Mouse (Mus musculus) liver, postnatal 0 days (tissue): ENCODE results near the gene Sele. TPM values are rescaled to one million over a fixed set of nuclear protein-coding genes. Genes with fewer than 3 reads are reported as not detected.
A peak's percentile ranks its signal among the peaks of the same experiment; 100 is the strongest.

Experiments
- ATAC-seq: fragments of 200-750 bp; cut with Nextera tagmentation; 2 replicates; pipeline ENCODE4 v1.8.0; 2017; ENCODE audit warnings: mild to moderate bottlenecking, moderate library complexity
- DNase-seq: peaks from one replicate; pipeline ENCODE4 v3.0.0-alpha.2; 2016
- H3K27ac ChIP-seq: fragments of 300-500 bp; sonication (generic); 2 replicates; pipeline ENCODE4 v1.5.1; 2014; ENCODE audit warnings: antibody characterized with exemption, moderate library complexity, mild to moderate bottlenecking, low read depth
- H3K27me3 ChIP-seq: fragments of 300-500 bp; sonication (generic); 2 replicates; pipeline ENCODE4 v1.6.1; 2014; ENCODE audit warnings: low read length, control low read depth, mixed read lengths; ENCODE audit not compliant: insufficient read depth
- H3K36me3 ChIP-seq: fragments of 300-500 bp; sonication (generic); replicated peaks from 2 replicates; pipeline ENCODE4 v1.6.1; 2014; ENCODE audit warnings: mild to moderate bottlenecking, control low read depth, low read length, moderate library complexity, mixed read lengths; ENCODE audit not compliant: insufficient read depth
- H3K4me1 ChIP-seq: fragments of 300-500 bp; sonication (generic); 2 replicates; pipeline ENCODE4 v1.6.1; 2014; ENCODE audit warnings: antibody characterized with exemption, mild to moderate bottlenecking, control low read depth; ENCODE audit not compliant: insufficient read depth
- H3K4me2 ChIP-seq: fragments of 300-500 bp; sonication (generic); 2 replicates; pipeline ENCODE4 v1.6.1; 2014; ENCODE audit warnings: low read depth, mild to moderate bottlenecking, low read length, moderate library complexity, mixed read lengths
- H3K4me3 ChIP-seq: fragments of 300-500 bp; sonication (generic); 2 replicates; pipeline ENCODE4 v1.5.1; 2014; ENCODE audit warnings: low read depth, low read length
- H3K9ac ChIP-seq: fragments of 300-500 bp; sonication (generic); replicated peaks from 2 replicates; pipeline ENCODE4 v1.6.1; 2014; ENCODE audit warnings: mild to moderate bottlenecking, moderate library complexity
- H3K9me3 ChIP-seq: fragments of 300-500 bp; sonication (generic); 2 replicates; pipeline ENCODE4 v1.6.1; 2016; ENCODE audit warnings: mild to moderate bottlenecking, control low read depth, low read length, mixed read lengths
- CTCF ChIP-seq: sonication (generic); IDR thresholded peaks from 2 replicates; pipeline ENCODE4 v1.5.1; 2016; ENCODE audit warnings: antibody characterized with exemption, low read depth
- EP300 ChIP-seq: IDR thresholded peaks from 2 replicates; pipeline ENCODE4 v1.6.1; 2016; ENCODE audit warnings: antibody characterized with exemption, low read depth, mild to moderate bottlenecking
- WGBS: fragments of 180-500 bp; shearing (Covaris S2); extraction: QIAGEN DNeasy Blood & Tissue Kit; methylation state at CpG from one replicate; pipeline ENCODE4 v1.1.7; 2014; ENCODE audit not compliant: insufficient replicate concordance; 5-methylcytosine and 5-hydroxymethylcytosine counted together
- polyA plus RNA-seq: library from polyadenylated mRNA; unstranded; fragments of >200 nt; fragmentation: Nextera tagmentation; extraction: Ambion mirVana; gene quantifications from 2 replicates; pipeline ENCODE4 v1.2.1, GENCODE M21; 2015

Gene Sele
- polyA plus RNA-seq, 1 experiment from 2014 or later, result 0.11 TPM

DNA sequence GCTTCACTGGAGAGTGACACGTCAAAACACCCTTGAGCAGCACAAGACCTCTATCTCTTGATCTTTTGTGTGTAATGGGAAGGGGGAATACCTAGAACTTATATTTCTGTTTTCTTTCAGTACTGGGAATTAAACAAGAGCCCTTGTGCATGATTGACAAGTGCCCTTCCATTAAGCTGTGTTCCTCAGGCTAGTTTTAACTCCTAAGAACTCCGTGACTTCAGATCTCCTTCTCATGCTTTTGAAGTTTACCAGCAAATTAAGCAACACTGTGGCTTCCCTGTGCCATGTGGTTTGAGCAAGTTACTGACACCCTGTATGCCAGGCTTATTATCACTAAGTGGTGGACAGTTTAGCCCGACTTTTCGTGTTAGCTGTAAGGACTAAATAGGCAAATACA, 35.0 kb downstream of the Sele start:
- H3K4me2 ChIP-seq, result no peak overlapping the region
- H3K36me3 ChIP-seq, result no peaks in the 10 kb centered on the region
- H3K4me3 ChIP-seq, result no peak overlapping the region
- no peak overlapping the region for H3K27ac ChIP-seq
- no peak overlapping the region for H3K9ac ChIP-seq
- DNase-seq, result no peak
- H3K27me3 ChIP-seq, result no peaks in the 10 kb centered on the region
- 62% methylated on average over 4 of the region's 4 CpGs for WGBS
- no peaks in the 10 kb centered on the region; the same call in 1 of the 2 replicates for H3K4me1 ChIP-seq
- no peaks in the 10 kb centered on the region for H3K9me3 ChIP-seq
- no peak for ATAC-seq
- TF ChIP-seq CTCF (no peak), EP300 (no peak)

DNA sequence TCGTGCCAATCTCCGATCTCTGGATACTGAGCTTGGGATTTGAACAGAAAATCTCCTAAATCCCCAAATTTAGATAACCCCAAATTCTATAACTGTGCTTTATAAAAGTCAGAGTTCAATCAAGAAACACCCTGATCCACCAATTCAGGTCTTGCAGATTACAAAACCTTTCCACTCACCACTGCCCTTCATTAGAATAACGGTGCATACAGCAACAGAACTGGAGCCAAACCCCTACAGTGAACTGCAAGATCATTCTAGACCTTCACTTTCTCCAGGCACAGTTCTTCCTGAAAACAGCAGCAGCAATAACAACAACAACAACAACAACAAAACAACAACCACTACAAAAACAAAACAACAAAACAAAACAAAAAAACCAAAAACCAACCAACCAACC, 38.8 kb downstream of the Sele start:
- Histone ChIP-seq H3K4me1 (peaks cover 4% of the 10 kb centered on the region; the same call in 1 of the 2 replicates), H3K9me3 (no peaks in the 10 kb centered on the region), H3K36me3 (no peaks in the 10 kb centered on the region), H3K9ac (no peak overlapping the region), H3K27ac (0 out of 2 replicates have a peak overlapping the region, but pooled peaks have one; percentile 1), H3K27me3 (no peaks in the 10 kb centered on the region), H3K4me2 (no peak overlapping the region), H3K4me3 (no peak overlapping the region)
- WGBS, result 67% methylated on average over 3 of the region's 3 CpGs
- no peak for TF ChIP-seq CTCF
- TF ChIP-seq EP300, result no peak
- no peak for ATAC-seq
- no peak for DNase-seq

DNA sequence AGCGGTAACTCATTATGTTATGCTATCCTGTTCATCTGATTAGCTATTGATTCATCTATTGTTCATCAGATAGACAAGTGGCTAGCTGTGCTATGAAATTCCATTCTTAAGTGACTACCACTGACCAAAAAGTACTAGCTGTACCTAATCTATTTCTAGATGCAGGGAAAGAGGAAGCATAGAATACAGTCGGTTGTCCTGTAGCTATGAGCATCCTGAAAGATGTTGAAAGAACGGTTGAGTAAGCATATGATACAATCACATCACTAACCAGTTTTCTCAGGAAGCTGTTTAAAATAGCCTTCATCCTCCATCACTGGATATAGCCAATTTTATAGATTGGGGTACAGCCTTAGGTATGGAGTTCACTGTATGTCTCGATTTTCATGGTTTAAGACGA, 39.8 kb downstream of the Sele start:
- TF ChIP-seq EP300, result no peak
- no peak for TF ChIP-seq CTCF

DNA sequence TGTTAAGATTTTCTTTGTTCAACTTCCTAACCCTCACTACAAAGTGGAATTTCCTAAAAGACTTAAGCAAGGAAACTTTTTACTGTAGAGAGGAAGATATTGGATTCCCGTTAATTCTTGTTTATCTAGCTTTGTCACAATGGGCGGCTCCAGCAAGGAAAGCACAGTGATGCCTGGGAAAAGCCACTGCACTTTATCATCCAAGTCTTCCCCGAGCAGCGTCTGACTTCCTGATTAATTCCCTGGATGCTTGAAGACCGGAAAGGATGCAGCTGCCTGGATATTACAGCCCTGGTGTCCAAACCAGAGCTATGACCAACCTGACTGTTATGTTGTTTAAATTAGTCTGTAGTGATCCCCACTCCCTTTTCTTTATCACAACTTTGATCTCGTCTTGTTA, 48.7 kb downstream of the Sele start:
- no peak for ATAC-seq
- Histone ChIP-seq H3K9ac (no peak overlapping the region), H3K9me3 (no peaks in the 10 kb centered on the region), H3K27me3 (no peaks in the 10 kb centered on the region), H3K36me3 (no peaks in the 10 kb centered on the region), H3K4me2 (no peak overlapping the region), H3K4me3 (no peak overlapping the region), H3K4me1 (no peaks in the 10 kb centered on the region), H3K27ac (no peak overlapping the region)
- 58% methylated on average over 6 of the region's 6 CpGs for WGBS
- no peak for DNase-seq
- no peak for TF ChIP-seq EP300
- TF ChIP-seq CTCF, result no peak

More for the DNA sequence above, 39.8 kb downstream of the Sele start:
- H3K9me3 ChIP-seq, result no peaks in the 10 kb centered on the region
- WGBS, result 56% methylated on average over 5 of the region's 5 CpGs
- no peak overlapping the region for H3K4me3 ChIP-seq
- H3K36me3 ChIP-seq, result no peaks in the 10 kb centered on the region
- peak overlapping the region; percentile 74; the same call in 1 of the 2 replicates for H3K27ac ChIP-seq
- ATAC-seq (no peak), DNase-seq (no peak)
- no peaks in the 10 kb centered on the region for H3K27me3 ChIP-seq
- no peak overlapping the region for H3K4me2 ChIP-seq
- peaks cover 4% of the 10 kb centered on the region; the same call in 1 of the 2 replicates for H3K4me1 ChIP-seq
- no peak overlapping the region for H3K9ac ChIP-seq

DNA sequence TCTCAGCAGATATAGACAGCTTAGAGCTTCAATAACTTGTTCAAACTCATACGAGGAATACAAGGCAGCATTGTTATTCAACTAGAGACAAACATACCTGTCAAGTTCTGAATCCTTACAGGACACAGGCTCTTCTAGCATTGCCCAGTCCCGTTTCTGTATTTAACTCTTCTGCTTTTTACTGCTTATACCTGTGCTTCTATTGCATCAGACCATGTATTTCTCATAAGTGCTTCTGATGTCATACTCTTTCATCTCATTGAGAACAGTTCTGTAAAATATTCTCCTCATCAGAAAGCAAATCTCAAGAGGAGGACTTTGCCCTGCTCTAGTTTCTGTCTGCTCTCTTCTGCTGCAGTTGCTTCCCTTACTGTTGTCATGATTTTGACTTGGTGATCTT, 49.9 kb downstream of the Sele start:
- H3K27me3 ChIP-seq, result no peaks in the 10 kb centered on the region
- ATAC-seq (no peak), DNase-seq (no peak)
- H3K4me2 ChIP-seq, result no peak overlapping the region
- no peak overlapping the region for H3K9ac ChIP-seq
- no peak overlapping the region for H3K4me3 ChIP-seq
- H3K27ac ChIP-seq, result no peak overlapping the region
- H3K9me3 ChIP-seq, result no peaks in the 10 kb centered on the region
- TF ChIP-seq CTCF, result no peak
- TF ChIP-seq EP300, result no peak
- no peaks in the 10 kb centered on the region for H3K36me3 ChIP-seq
- H3K4me1 ChIP-seq, result no peaks in the 10 kb centered on the region
- WGBS, result 66% methylated on average over 2 of the region's 2 CpGs

DNA sequence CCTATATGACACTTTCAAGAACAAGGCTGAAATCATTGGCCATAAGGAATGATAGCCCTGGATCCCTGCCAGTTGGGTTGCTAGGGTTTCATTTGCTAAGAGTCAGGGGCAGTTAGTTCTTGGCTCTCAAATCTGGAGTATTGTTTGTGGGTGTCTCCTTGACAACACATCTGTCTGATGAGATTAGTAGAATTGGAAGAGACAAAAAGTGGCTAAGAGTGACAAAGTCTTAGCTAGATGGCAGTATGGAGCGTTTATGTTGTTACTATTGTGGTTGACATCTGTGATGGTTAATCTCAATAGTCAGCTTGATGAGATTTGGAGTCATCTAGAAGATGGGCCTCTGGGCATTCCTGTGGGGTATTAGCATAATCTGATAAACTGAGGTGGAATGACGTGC, 50.3 kb downstream of the Sele start:
- Histone ChIP-seq H3K4me1 (no peaks in the 10 kb centered on the region), H3K27me3 (no peaks in the 10 kb centered on the region)

More for the DNA sequence above, 50.3 kb downstream of the Sele start:
- DNase-seq, result no peak
- no peak overlapping the region for H3K4me2 ChIP-seq
- WGBS, result 61% methylated on average over 2 of the region's 2 CpGs
- H3K27ac ChIP-seq, result no peak overlapping the region
- TF ChIP-seq CTCF (no peak), EP300 (no peak)
- no peak overlapping the region for H3K9ac ChIP-seq
- no peak overlapping the region for H3K4me3 ChIP-seq
- H3K36me3 ChIP-seq, result no peaks in the 10 kb centered on the region
- no peaks in the 10 kb centered on the region for H3K9me3 ChIP-seq
- ATAC-seq, result no peak

Other genes with a start within 250 kb of the Sele start
- 9.6 and 10.0 TPM in 2 replicates for gene Scyl3, start 119.1 kb upstream of the Sele start, polyA plus RNA-seq
- 3.1 and 3.4 TPM in 2 replicates for gene BC055324, start 53.4 kb upstream of the Sele start, polyA plus RNA-seq
- gene Mettl18, start 53.3 kb upstream of the Sele start, polyA plus RNA-seq, result 4.0 and 4.1 TPM in 2 replicates
- 10.2 and 10.8 TPM in 2 replicates for gene Sell, start 13.7 kb downstream of the Sele start, polyA plus RNA-seq
- gene Selp, start 67.0 kb downstream of the Sele start, polyA plus RNA-seq, result 1.7 and 2.1 TPM in 2 replicates
- 24.5 and 28.2 TPM in 2 replicates for gene F5, start 103.6 kb downstream of the Sele start, polyA plus RNA-seq
- gene Slc19a2, start 200.8 kb downstream of the Sele start, polyA plus RNA-seq, result 31.1 and 31.4 TPM in 2 replicates
- gene Ccdc181, start 227.4 kb downstream of the Sele start, polyA plus RNA-seq, result 2.6 and 2.7 TPM in 2 replicates